Mouse (Mus musculus): ENCODE results near the gene Arhgap35.

Arhgap35 gene

DNA sequence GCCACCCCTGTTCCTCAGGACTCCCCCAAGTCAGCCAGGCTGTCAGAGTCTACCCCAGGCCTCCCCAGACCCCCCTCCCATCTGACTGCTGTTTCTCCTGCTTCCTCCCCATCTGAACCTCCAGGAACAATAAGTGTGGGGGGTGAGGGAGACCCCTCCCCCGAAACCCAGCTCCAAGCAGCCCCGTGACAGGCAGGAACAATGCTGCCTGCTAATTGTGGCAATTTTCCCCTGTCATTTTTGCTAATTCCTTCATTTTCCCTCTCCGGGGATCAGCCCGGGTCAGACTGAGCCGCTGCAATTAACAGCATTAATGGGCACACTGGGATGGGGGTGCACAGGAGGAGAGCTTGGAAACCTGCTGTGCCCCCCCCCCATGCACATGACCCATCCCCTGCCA lies 146.7 kb downstream of the Arhgap35 start:
- DNase-seq (ENCODE audit: low spot score in 2 of 2) = no peak

DNA sequence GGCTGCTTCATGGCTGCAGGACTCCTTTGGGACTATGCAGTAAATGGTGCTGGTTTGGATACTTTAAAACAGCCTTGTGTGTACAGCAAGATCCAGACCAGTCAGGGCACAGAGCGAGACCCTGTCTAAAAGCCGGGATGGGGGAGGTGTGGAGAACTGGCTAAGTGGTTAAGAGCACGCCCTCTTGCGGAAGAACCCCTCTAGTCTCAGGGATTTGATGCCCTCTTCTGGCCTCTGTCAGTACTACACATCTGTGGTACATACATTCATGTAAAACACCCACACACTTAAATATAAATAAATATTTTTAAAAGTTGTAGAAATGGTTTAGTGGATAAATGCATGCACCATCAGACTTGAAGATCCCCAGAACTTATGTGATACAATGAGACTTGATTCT lies 148.2 kb downstream of the Arhgap35 start:
- DNase-seq (ENCODE audit: low spot score in 2 of 2) = no peak

DNA sequence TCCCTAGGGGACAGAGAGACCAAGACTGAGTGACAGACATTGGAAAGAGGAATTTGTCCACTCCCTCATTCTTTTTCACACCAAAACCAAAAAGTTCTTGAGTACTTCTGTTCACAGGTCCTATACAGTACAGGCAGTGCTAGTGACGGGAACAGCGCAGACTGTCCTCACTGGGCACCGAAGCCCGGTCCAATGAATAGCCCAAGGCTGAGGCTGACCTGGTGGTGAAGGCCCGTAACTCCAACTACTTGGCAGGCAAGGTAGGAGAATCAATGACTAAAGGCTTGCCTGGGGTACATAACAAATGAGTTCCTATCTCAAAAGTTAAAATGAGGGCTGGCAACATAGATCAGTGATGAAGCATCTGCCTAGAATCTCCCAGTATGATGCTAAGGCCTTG lies 149.2 kb downstream of the Arhgap35 start:
- DNase-seq (ENCODE audit: low spot score in 2 of 2) = no peak

DNA sequence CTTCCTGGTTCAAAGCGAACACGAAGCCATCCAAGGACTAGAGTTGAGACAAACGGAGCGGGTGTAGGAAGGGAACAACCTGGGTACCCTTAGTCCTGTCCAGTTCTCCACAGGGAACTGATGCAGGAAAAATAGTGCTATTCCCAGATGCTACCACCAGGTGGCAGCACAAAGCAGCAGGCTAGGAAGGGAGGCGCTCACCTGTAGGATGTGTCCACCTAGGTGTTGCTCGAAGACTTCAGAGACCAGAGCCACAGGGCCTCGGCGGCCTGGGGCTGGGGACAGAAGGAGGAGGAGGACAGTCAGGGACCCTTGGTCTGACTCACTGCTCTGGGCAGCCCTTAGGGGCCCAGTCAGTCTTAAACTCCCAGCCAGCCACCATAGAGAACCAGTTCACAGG lies 149.6 kb downstream of the Arhgap35 start:
- peak in 1 of 2 experiments; percentile 59 for DNase-seq (ENCODE audit: low spot score in 2 of 2)

DNA sequence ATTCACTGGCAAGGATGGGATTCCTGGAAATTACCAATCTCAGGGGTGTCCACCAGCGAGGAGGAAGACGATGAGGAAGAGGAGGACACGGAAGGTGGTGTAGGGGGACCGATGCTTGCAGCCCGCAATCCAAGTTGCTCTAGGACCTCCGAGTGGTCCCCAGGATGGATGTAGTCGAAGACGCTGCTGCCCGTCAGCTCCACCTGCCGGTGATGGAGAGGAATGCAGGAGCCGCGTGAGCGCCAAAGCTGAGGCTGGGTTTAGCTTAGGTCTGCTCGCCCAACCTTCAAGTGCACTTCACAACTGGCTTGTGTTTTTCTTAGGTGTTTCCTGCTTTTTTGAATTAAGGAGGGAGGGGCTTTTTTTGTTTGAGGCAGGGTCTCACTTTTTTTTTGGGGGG lies 151.6 kb downstream of the Arhgap35 start:
- DNase-seq (ENCODE audit: low spot score in 2 of 2) = peak in 1 of 2 experiments; percentile 82

DNA sequence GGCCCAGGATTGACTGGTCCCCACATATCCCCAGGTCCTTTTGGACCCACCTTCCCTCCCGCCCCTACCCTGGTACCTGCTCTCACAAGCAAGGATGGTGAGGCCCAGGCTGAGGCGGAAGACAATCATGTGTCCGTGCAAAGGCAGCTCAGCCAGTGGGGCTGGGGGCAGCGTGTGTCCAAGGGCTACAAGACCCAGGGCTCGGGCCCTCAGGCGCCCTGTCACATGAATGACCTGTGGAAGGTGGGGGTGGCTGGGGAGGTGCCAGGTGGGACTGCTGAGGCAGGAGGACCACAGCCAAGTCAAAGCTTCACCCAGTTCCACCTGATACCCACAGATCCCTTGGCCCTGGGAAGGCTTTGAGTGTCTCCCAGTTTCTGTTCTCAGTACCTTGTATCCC lies 153.1 kb downstream of the Arhgap35 start:
- DNase-seq (ENCODE audit: low spot score in 2 of 2) = no peak

DNA sequence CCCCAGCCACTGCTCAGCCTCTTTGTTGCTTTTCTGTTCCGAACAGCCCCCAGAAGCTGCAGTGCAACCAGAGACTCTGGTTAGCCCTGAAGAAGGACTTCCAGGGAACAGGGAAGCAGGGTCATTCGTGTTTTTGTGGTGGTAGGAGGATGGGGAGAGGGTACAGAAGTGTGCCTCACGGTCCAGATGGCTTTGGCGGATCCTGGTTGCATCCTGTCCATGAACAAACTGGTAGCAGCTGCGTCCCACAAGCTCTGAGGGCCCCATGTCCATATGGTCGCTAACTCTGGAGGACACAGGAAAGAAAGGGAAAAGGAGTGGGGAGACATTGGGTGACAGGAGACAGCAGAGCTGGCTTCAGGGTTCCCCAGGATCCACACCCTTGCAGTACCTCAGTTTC lies 153.6 kb downstream of the Arhgap35 start:
- DNase-seq (ENCODE audit: low spot score in 2 of 2) = no peak

DNA sequence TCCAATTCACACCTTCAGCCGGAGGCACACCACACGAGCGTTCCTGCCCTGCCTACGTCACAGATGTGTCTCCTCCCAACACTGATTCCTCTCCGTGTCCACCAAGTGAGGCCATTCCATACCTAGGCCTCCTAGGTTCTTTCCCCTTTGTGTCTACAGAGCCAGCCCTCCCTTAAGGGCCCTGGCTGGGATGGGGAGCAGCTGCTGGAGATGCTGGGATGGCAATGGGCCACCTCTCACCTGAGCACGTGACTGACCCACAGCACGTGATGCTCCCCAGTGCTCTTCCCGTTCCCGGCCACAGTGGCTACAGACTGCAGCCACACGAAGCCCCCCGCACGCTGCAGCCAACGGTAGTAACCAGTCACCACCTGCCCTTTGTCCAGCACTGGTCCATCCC lies 154.2 kb downstream of the Arhgap35 start:
- no peak for DNase-seq (ENCODE audit: low spot score in 2 of 2)

DNA sequence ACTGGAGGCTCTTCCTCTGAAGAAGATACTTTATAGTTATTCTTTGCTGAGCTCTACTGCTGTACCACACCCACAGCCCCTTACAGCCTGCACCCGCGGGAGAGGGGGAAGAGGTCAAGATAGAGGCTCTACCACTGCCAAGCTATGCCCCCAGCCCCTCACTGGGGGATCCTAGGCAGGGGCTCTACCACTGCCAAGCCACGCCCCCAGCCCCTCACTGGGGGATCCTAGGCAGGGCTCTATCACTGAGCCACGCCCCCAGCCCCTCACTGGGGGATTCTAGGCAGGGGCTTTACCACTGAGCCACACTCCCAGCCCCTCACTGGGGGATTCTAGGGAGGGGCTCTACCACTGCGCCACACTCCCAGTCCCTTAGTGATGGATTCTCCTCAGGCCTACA lies 158.5 kb downstream of the Arhgap35 start:
- DNase-seq (ENCODE audit: low spot score in 2 of 2) = no peak

DNA sequence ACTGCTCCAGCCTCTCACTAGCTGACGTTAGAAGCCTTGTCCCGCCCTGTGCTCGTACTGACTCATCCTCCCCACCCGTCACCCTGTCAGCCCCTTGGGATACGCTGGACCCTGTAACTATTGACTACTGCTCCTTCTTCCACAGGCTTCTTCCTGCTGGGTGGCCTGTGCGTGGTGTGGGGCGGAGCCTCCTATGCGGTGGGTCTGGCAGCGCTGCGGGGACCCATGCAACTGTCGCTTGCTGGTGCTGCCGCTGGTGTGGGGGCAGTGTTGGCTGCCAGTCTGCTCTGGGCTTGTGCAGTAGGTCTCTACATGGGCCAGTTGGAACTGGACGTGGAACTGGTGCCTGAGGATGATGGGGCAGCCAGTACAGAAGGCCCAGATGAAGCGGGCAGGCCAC lies 159.8 kb downstream of the Arhgap35 start:
- no peak for DNase-seq (ENCODE audit: low spot score in 2 of 2)

DNA sequence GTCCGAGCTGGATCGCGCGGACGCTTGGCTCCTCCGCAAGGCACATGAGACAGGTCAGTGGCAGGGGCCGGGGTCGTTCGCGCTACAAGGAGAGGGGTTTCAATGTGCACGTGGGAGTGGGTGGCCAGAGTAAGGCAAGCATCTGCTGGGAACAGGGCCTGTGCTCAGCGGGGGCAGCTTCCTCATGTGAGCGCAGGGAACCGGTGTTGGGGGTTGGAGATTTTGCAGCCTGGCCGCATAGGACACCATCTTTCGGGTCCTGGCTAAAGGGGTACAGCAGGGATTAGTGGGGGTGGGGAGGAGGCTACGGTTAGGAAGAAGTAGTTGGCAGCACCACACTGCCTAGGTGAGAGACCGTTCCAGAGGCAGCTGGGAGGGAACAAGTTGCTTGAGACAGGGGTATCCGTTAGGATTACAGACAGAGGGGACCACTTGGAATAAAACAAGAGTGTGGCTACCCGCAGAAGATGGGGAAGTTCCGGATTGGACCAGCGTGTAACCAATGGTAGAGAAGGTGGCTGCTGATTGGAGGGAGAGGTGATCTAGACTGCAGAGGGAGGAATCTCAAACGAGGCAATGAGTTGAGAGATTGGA lies 161.6 kb downstream of the Arhgap35 start:
- peak in 1 of 2 experiments; percentile 57 for DNase-seq (ENCODE audit: low spot score in 2 of 2)

DNA sequence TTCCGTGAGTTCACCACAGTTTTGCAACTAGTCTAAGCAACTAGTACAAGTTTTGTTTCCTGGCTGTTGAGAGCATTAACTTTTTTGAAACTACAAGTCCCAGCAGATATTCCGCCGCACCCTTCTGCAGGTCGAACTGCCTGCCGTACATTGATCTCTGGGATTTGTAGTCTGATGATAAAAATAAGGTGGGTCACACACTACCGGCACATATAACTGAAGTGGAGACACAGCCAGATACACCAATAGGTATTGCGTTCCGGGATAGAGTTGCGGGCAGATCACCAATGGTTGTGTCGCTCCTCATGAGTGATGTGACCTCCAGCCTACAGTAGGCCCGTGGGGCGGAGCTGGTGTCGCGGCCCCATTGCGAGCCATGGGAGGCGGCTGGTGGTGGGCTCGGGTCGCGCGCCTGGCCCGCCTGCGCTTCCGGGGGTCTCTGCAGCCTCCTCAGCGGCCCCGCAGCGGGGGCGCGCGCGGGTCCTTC lies 162.2 kb downstream of the Arhgap35 start, which contains the start of gene Tmem160:
TSS of gene Tmem160 (plus strand) at position 193 of the 487 bp plus-strand sequence.
- DNase-seq (ENCODE audit: low spot score in 2 of 2) = peak; percentile 87 to 92

DNA sequence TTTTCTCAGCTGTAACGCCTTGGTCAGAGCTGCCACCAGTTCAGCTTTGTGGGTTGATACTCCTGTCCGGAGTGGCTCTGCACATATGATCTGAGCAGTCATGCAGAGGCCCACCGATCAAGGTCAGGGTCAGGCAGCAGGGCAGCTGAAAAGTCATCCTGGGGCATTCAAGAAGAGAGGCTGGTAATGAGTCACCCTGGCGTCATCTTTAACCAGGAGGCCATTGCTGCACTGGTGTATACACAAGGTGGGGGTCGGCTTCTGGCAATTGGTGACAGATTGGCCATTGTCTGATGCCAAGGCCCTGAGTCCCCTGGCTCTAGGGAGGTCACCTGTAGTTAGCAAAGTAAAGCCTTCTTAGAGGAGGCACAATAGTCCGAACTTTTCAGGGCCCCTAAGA lies 163.1 kb downstream of the Arhgap35 start:
- no peak for DNase-seq (ENCODE audit: low spot score in 2 of 2)

Data from frontal cortex, postnatal 10 days (tissue).